Mouse (Mus musculus) lung, embryonic 16.5 days (tissue): ENCODE measurements at regions not wholly inside any gene's neighbourhood (a gene's known extent, or its start where the extent isn't known, plus 50 kb on each side); places are given as distances from the start of the nearest gene placed in this dataset.

Source experiments
- ATAC-seq: fragments of 200-750 bp; cut with Nextera tagmentation; 2 replicates; pipeline ENCODE4 v1.8.0; 2017; ENCODE audit warnings: low read depth, mild to moderate bottlenecking, moderate library complexity
- H3K27ac ChIP-seq: fragments of 300-500 bp; sonication (generic); 2 replicates; pipeline ENCODE4 v1.5.1; 2014; ENCODE audit warnings: mild to moderate bottlenecking, control low read depth, low read length
- H3K27me3 ChIP-seq: fragments of 300-500 bp; sonication (generic); 2 replicates; pipeline ENCODE4 v1.6.1; 2014; ENCODE audit warnings: low read depth, low read length, mixed read lengths; ENCODE audit not compliant: control insufficient read depth, insufficient read depth
- H3K36me3 ChIP-seq: fragments of 300-500 bp; sonication (generic); 2 replicates; pipeline ENCODE4 v1.6.1; 2014; ENCODE audit warnings: low read length; ENCODE audit not compliant: control insufficient read depth, insufficient read depth
- H3K4me1 ChIP-seq: fragments of 300-500 bp; sonication (generic); replicated peaks from 2 replicates; pipeline ENCODE4 v1.6.1; 2014; ENCODE audit warnings: low read length, mixed read lengths; ENCODE audit not compliant: control insufficient read depth, insufficient read depth
- H3K4me2 ChIP-seq: fragments of 300-500 bp; sonication (generic); 2 replicates; pipeline ENCODE4 v1.6.1; 2014; ENCODE audit warnings: low read depth, low read length, control low read depth
- H3K4me3 ChIP-seq: fragments of 300-500 bp; sonication (generic); 2 replicates; pipeline ENCODE4 v1.5.1; 2014; ENCODE audit warnings: mild to moderate bottlenecking, low read length, control low read depth
- H3K9ac ChIP-seq: fragments of 300-500 bp; sonication (generic); 2 replicates; pipeline ENCODE4 v1.6.1; 2014; ENCODE audit warnings: low read length, control low read depth
- H3K9me3 ChIP-seq: fragments of 300-500 bp; sonication (generic); 2 replicates; pipeline ENCODE4 v1.6.1; 2016; ENCODE audit warnings: low read length; ENCODE audit not compliant: control insufficient read depth
- WGBS: fragments of 180-500 bp; shearing (Covaris S2); extraction: QIAGEN DNeasy Blood & Tissue Kit; methylation state at CpG from one replicate; pipeline ENCODE4 v1.1.7; 2014; 5-methylcytosine and 5-hydroxymethylcytosine counted together

GRCm38 (mm10) chrX:143024325-143024971 is 57.9 kb upstream of the Ammecr1 start:
- no peak for ATAC-seq
- WGBS, result 67% methylated on average over 6 of the region's 6 CpGs
- Histone ChIP-seq H3K9ac (no peak overlapping the region), H3K9me3 (no peaks in the 10 kb centered on the region), H3K27ac (no peak overlapping the region), H3K4me2 (no peak overlapping the region), H3K4me1 (no peaks in the 10 kb centered on the region), H3K36me3 (no peaks in the 10 kb centered on the region), H3K27me3 (no peaks in the 10 kb centered on the region), H3K4me3 (no peak overlapping the region)

GRCm38 (mm10) chrX:143030371-143031010 is 64.0 kb upstream of the Ammecr1 start:
- no peaks in the 10 kb centered on the region for H3K27me3 ChIP-seq
- no peak overlapping the region; the same call in 1 of the 2 replicates for H3K4me2 ChIP-seq
- no peaks in the 10 kb centered on the region for H3K9me3 ChIP-seq
- H3K4me3 ChIP-seq, result no peak overlapping the region
- H3K36me3 ChIP-seq, result no peaks in the 10 kb centered on the region
- ATAC-seq, result no peak
- 44% methylated on average over 9 of the region's 10 CpGs for WGBS
- no peak overlapping the region for H3K27ac ChIP-seq
- H3K4me1 ChIP-seq, result no peaks in the 10 kb centered on the region
- H3K9ac ChIP-seq, result no peak overlapping the region

GRCm38 (mm10) chrX:143039878-143040277 is 59.5 kb upstream of the Rtl9 start:
- H3K4me2 ChIP-seq, result no peak overlapping the region
- H3K36me3 ChIP-seq, result no peaks in the 10 kb centered on the region
- no peak for ATAC-seq
- no peak overlapping the region for H3K4me3 ChIP-seq
- H3K9ac ChIP-seq, result no peak overlapping the region
- no peak overlapping the region for H3K27ac ChIP-seq
- no peaks in the 10 kb centered on the region for H3K27me3 ChIP-seq
- peaks cover 3% of the 10 kb centered on the region; the same call in 1 of the 2 replicates for H3K9me3 ChIP-seq
- H3K4me1 ChIP-seq, result no peaks in the 10 kb centered on the region
- whole genome bisulfite sequencing, result 60% methylated on average over 4 of the region's 4 CpGs

GRCm38 (mm10) chrX:143044296-143044695 is 55.1 kb upstream of the Rtl9 start:
- no peak overlapping the region for H3K9ac ChIP-seq
- no peak for ATAC-seq
- H3K4me2 ChIP-seq, result no peak overlapping the region
- H3K36me3 ChIP-seq, result no peaks in the 10 kb centered on the region
- no peak overlapping the region for H3K27ac ChIP-seq
- no peaks in the 10 kb centered on the region for H3K4me1 ChIP-seq
- no peaks in the 10 kb centered on the region for H3K27me3 ChIP-seq
- H3K4me3 ChIP-seq, result no peak overlapping the region
- 98% methylated on average over 4 of the region's 4 CpGs for WGBS
- H3K9me3 ChIP-seq, result peaks cover 3% of the 10 kb centered on the region; the same call in 1 of the 2 replicates

GRCm38 (mm10) chrX:143046293-143046692 is 53.1 kb upstream of the Rtl9 start:
- WGBS, result 71% methylated on average over 8 of the region's 8 CpGs

More at GRCm38 (mm10) chrX:143046293-143046692, 53.1 kb upstream of the Rtl9 start:
- H3K27me3 ChIP-seq, result no peaks in the 10 kb centered on the region
- no peak overlapping the region for H3K27ac ChIP-seq
- no peaks in the 10 kb centered on the region for H3K36me3 ChIP-seq
- no peak overlapping the region for H3K4me2 ChIP-seq
- ATAC-seq, result peak; percentile 28; the same call in 1 of the 2 replicates
- H3K9ac ChIP-seq, result no peak overlapping the region
- no peak overlapping the region for H3K4me3 ChIP-seq
- no peaks in the 10 kb centered on the region for H3K4me1 ChIP-seq
- H3K9me3 ChIP-seq, result peaks cover 3% of the 10 kb centered on the region; the same call in 1 of the 2 replicates
